Mouse (Mus musculus) neural tube, embryonic 13.5 days (tissue): ENCODE results near the gene Tmprss2. TPM values are rescaled to one million over a fixed set of nuclear protein-coding genes. Genes with fewer than 3 reads are reported as not detected.

Experiments
- ATAC-seq: fragments of 200-750 bp; cut with Nextera tagmentation; 2 replicates; pipeline ENCODE4 v1.8.0; 2017; ENCODE audit warnings: low read depth, mild to moderate bottlenecking, moderate TSS enrichment, moderate library complexity
- H3K27ac ChIP-seq: fragments of 300-500 bp; sonication (generic); replicated peaks from 2 replicates; pipeline ENCODE4 v1.5.1; 2015; ENCODE audit warnings: moderate library complexity, mild to moderate bottlenecking, inconsistent platforms
- H3K27me3 ChIP-seq: fragments of 300-500 bp; sonication (generic); 2 replicates; pipeline ENCODE4 v1.6.1; 2015; ENCODE audit warnings: mild to moderate bottlenecking, inconsistent platforms
- H3K36me3 ChIP-seq: fragments of 300-500 bp; sonication (generic); 2 replicates; pipeline ENCODE4 v1.6.1; 2015; ENCODE audit warnings: mild to moderate bottlenecking, inconsistent platforms
- H3K4me1 ChIP-seq: fragments of 300-500 bp; sonication (generic); replicated peaks from 2 replicates; pipeline ENCODE4 v1.6.1; 2015; ENCODE audit warnings: inconsistent platforms
- H3K4me2 ChIP-seq: fragments of 300-500 bp; sonication (generic); 2 replicates; pipeline ENCODE4 v1.6.1; 2015; ENCODE audit warnings: inconsistent platforms, mild to moderate bottlenecking, moderate library complexity
- H3K4me3 ChIP-seq: fragments of 300-500 bp; sonication (generic); 2 replicates; pipeline ENCODE4 v1.5.1; 2015; ENCODE audit warnings: mild to moderate bottlenecking, inconsistent platforms
- H3K9ac ChIP-seq: fragments of 300-500 bp; sonication (generic); 2 replicates; pipeline ENCODE4 v1.6.1; 2015; ENCODE audit warnings: moderate library complexity, mild to moderate bottlenecking, inconsistent platforms
- H3K9me3 ChIP-seq: fragments of 300-500 bp; sonication (generic); 2 replicates; pipeline ENCODE4 v1.6.1; 2016; ENCODE audit warnings: inconsistent platforms
- WGBS: fragments of 180-500 bp; shearing (Covaris S2); methylation state at CpG from one replicate; pipeline ENCODE4 v1.1.7; 2015; 5-methylcytosine and 5-hydroxymethylcytosine counted together
- polyA plus RNA-seq: library from polyadenylated mRNA; unstranded; fragments of >200 nt; fragmentation: Nextera tagmentation; extraction: Ambion mirVana; gene quantifications from 2 replicates; pipeline ENCODE4 v1.2.1, GENCODE M21; 2015

Tmprss2 gene
- polyA plus RNA-seq, 1 experiment from 2014 or later: not detected

GRCm38 (mm10) chr16:97569426-97569825 is 41.6 kb downstream of the Tmprss2 start:
- Histone ChIP-seq H3K36me3 (no peaks in the 10 kb centered on the region), H3K4me3 (no peak overlapping the region), H3K9me3 (no peaks in the 10 kb centered on the region), H3K9ac (no peak overlapping the region), H3K27me3 (no peaks in the 10 kb centered on the region), H3K4me2 (no peak overlapping the region), H3K4me1 (no peaks in the 10 kb centered on the region), H3K27ac (no peak overlapping the region)
- ATAC-seq: no peak
- 51% methylated on average over 1 of the region's 1 CpGs for WGBS

- Histone ChIP-seq H3K27ac (no peak overlapping the region), H3K4me2 (no peak overlapping the region), H3K27me3 (no peaks in the 10 kb centered on the region), H3K4me1 (no peaks in the 10 kb centered on the region), H3K36me3 (no peaks in the 10 kb centered on the region), H3K9me3 (no peaks in the 10 kb centered on the region), H3K9ac (no peak overlapping the region), H3K4me3 (no peak overlapping the region)
- no peak for ATAC-seq
- 71% methylated on average over 9 of the region's 9 CpGs for WGBS
These were observed 42.3 kb downstream of the Tmprss2 start for GRCm38 (mm10) chr16:97568662-97569061.

- H3K27ac ChIP-seq: no peak overlapping the region
- H3K27me3 ChIP-seq: no peaks in the 10 kb centered on the region
- no peaks in the 10 kb centered on the region for H3K4me1 ChIP-seq
- no peaks in the 10 kb centered on the region for H3K36me3 ChIP-seq
- H3K4me3 ChIP-seq: no peak overlapping the region
- ATAC-seq: no peak
- H3K4me2 ChIP-seq: no peak overlapping the region
- H3K9ac ChIP-seq: no peak overlapping the region
- WGBS: 82% methylated on average over 4 of the region's 4 CpGs
- 0 out of 2 replicates have a peak, but pooled peaks cover 3% of the 10 kb centered on the region for H3K9me3 ChIP-seq
These were observed 66.7 kb downstream of the Tmprss2 start for GRCm38 (mm10) chr16:97544340-97544739.

- WGBS: 89% methylated on average over 1 of the region's 1 CpGs
- Histone ChIP-seq H3K4me3 (no peak overlapping the region), H3K4me1 (peaks cover 27% of the 10 kb centered on the region), H3K27me3 (no peaks in the 10 kb centered on the region), H3K4me2 (no peak overlapping the region), H3K27ac (no peak overlapping the region), H3K9me3 (0 out of 2 replicates have a peak, but pooled peaks cover under 1% of the 10 kb centered on the region), H3K9ac (no peak overlapping the region), H3K36me3 (no peaks in the 10 kb centered on the region)
- ATAC-seq: no peak
These were observed 74.1 kb downstream of the Tmprss2 start for GRCm38 (mm10) chr16:97536859-97537258.

GRCm38 (mm10) chr16:97535808-97536413 is 75.1 kb downstream of the Tmprss2 start:
- peaks cover 27% of the 10 kb centered on the region for H3K4me1 ChIP-seq
- H3K9me3 ChIP-seq: no peaks in the 10 kb centered on the region
- 10% methylated on average over 3 of the region's 3 CpGs for WGBS
- peak overlapping the region; percentile 28 for H3K4me2 ChIP-seq
- no peak overlapping the region for H3K4me3 ChIP-seq
- peak; percentile 87 for ATAC-seq
- no peaks in the 10 kb centered on the region for H3K36me3 ChIP-seq
- no peak overlapping the region for H3K9ac ChIP-seq
- H3K27me3 ChIP-seq: no peaks in the 10 kb centered on the region
- H3K27ac ChIP-seq: peak overlapping the region; percentile 64

GRCm38 (mm10) chr16:97534876-97535461 is 76.0 kb downstream of the Tmprss2 start:
- Histone ChIP-seq H3K9me3 (no peaks in the 10 kb centered on the region), H3K9ac (no peak overlapping the region), H3K4me2 (peak overlapping the region; percentile 3), H3K27ac (peak overlapping the region; percentile 64), H3K27me3 (no peaks in the 10 kb centered on the region), H3K4me3 (no peak overlapping the region), H3K36me3 (no peaks in the 10 kb centered on the region), H3K4me1 (peaks cover 27% of the 10 kb centered on the region)
- ATAC-seq: 0 out of 2 replicates have a peak, but pooled peaks have one; percentile 21
- 46% methylated on average over 5 of the region's 5 CpGs for WGBS

GRCm38 (mm10) chr16:97534448-97534847 is 76.5 kb downstream of the Tmprss2 start:
- H3K9ac ChIP-seq: no peak overlapping the region
- peaks cover 27% of the 10 kb centered on the region for H3K4me1 ChIP-seq
- H3K9me3 ChIP-seq: no peaks in the 10 kb centered on the region
- H3K27ac ChIP-seq: peak overlapping the region; percentile 64
- H3K4me3 ChIP-seq: no peak overlapping the region
- peak overlapping the region; percentile 3; the same call in 1 of the 2 replicates for H3K4me2 ChIP-seq
- 53% methylated on average over 1 of the region's 1 CpGs for WGBS
- H3K36me3 ChIP-seq: no peaks in the 10 kb centered on the region
- ATAC-seq: no peak
- H3K27me3 ChIP-seq: no peaks in the 10 kb centered on the region

- Histone ChIP-seq H3K9ac (no peak overlapping the region), H3K4me3 (no peak overlapping the region), H3K4me1 (peaks cover 27% of the 10 kb centered on the region), H3K27me3 (no peaks in the 10 kb centered on the region), H3K4me2 (no peak overlapping the region), H3K9me3 (no peaks in the 10 kb centered on the region), H3K36me3 (no peaks in the 10 kb centered on the region), H3K27ac (no peak overlapping the region)
- WGBS: 93% methylated on average over 5 of the region's 5 CpGs
- no peak for ATAC-seq
These were observed 77.2 kb downstream of the Tmprss2 start for GRCm38 (mm10) chr16:97533751-97534150.

- Histone ChIP-seq H3K27me3 (no peaks in the 10 kb centered on the region), H3K27ac (no peak overlapping the region), H3K4me1 (peaks cover 27% of the 10 kb centered on the region), H3K9me3 (no peaks in the 10 kb centered on the region), H3K9ac (no peak overlapping the region), H3K4me2 (no peak overlapping the region), H3K36me3 (no peaks in the 10 kb centered on the region), H3K4me3 (no peak overlapping the region)
- no peak for ATAC-seq
- 100% methylated on average over 1 of the region's 1 CpGs for WGBS
These were observed 77.9 kb downstream of the Tmprss2 start for GRCm38 (mm10) chr16:97533126-97533525.

GRCm38 (mm10) chr16:97529241-97529640 is 81.8 kb downstream of the Tmprss2 start:
- Histone ChIP-seq H3K4me3 (no peak overlapping the region), H3K27ac (no peak overlapping the region), H3K36me3 (no peaks in the 10 kb centered on the region), H3K4me1 (no peaks in the 10 kb centered on the region), H3K4me2 (no peak overlapping the region), H3K9me3 (no peaks in the 10 kb centered on the region), H3K27me3 (no peaks in the 10 kb centered on the region), H3K9ac (no peak overlapping the region)
- WGBS: 90% methylated on average over 2 of the region's 2 CpGs
- no peak for ATAC-seq

- H3K36me3 ChIP-seq: no peaks in the 10 kb centered on the region
- no peaks in the 10 kb centered on the region for H3K4me1 ChIP-seq
- ATAC-seq: no peak
- no peak overlapping the region for H3K4me2 ChIP-seq
- H3K9ac ChIP-seq: no peak overlapping the region
- no peak overlapping the region for H3K4me3 ChIP-seq
- no peak overlapping the region for H3K27ac ChIP-seq
- no peaks in the 10 kb centered on the region for H3K9me3 ChIP-seq
- no peaks in the 10 kb centered on the region for H3K27me3 ChIP-seq
- 32% methylated on average over 1 of the region's 1 CpGs for WGBS
These were observed 88.0 kb downstream of the Tmprss2 start for GRCm38 (mm10) chr16:97523024-97523423.

GRCm38 (mm10) chr16:97521983-97522382 is 89.0 kb downstream of the Tmprss2 start:
- Histone ChIP-seq H3K4me3 (no peak overlapping the region), H3K27me3 (no peaks in the 10 kb centered on the region), H3K9me3 (no peaks in the 10 kb centered on the region), H3K36me3 (no peaks in the 10 kb centered on the region), H3K27ac (no peak overlapping the region), H3K9ac (no peak overlapping the region), H3K4me2 (no peak overlapping the region), H3K4me1 (no peaks in the 10 kb centered on the region)
- ATAC-seq: no peak
- WGBS: 79% methylated on average over 6 of the region's 6 CpGs

- H3K9ac ChIP-seq: no peak overlapping the region
- H3K4me1 ChIP-seq: no peaks in the 10 kb centered on the region
- no peaks in the 10 kb centered on the region for H3K9me3 ChIP-seq
- H3K36me3 ChIP-seq: no peaks in the 10 kb centered on the region
- no peak overlapping the region for H3K4me2 ChIP-seq
- H3K27me3 ChIP-seq: no peaks in the 10 kb centered on the region
- 74% methylated on average over 3 of the region's 3 CpGs for WGBS
- no peak overlapping the region for H3K27ac ChIP-seq
- no peak overlapping the region for H3K4me3 ChIP-seq
- ATAC-seq: no peak
These were observed 94.7 kb downstream of the Tmprss2 start for GRCm38 (mm10) chr16:97516341-97516740.
